Mouse (Mus musculus) CD4-positive helper T cell, adult 2 months (primary cell): Measurements from ENCODE around the gene Hdac11.

Source experiments
- DNase-seq: peaks from one replicate; pipeline ENCODE4 v3.0.0-alpha.2; 2012; ENCODE audit warnings: low read depth, missing footprints, low spot score

The Hdac11 gene

DNA sequence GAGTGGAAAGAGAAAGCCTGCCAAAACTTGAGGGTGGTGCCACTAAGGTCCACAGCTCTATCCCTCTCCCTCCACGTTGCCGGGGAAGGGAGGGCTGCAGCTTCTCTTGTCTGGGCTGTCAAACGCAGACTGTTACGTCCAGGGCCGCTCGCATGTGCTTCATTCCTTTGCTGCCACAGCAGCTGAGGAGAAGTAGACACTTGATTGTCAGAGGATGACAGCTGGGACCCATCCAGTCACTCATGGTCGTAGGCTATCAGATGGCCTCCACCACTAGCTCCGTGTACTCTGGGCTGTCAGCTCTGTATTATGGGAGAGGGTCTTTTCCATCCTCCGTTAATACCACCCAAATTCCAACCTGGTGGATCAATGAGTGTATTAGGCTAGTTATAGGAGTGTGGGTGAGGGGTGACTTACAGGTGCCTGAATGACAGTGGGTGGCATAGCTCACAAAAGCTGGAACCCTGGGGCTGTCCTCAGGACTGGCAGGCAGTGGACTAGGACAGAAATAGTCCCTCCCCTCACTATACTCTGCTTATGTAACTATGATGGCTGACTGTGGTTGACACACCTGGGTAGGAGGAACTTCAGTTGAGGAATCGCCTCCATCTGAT is 19.0 kb upstream of the Hdac11 start:
- no peak for DNase-seq

DNA sequence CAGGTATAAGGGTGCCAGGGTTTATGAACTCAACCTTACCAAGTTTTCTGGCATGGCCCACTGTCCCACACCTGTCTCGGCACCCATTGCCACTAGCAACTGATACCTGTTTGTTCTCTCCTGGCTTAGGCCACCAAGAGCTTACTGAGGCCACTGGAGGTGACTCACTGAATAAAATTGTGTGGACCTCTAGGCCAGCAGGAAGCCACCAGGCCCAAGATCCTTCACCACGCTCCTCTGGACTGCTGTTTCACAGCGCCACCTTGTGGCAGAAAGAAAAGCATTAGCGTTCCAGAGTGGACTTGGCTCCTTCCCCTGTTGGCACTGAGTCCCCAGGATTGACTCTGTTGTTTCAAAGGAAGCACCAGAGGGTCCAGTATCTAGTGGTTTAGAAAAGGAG is 16.6 kb upstream of the Hdac11 start:
- peak; percentile 69 for DNase-seq

DNA sequence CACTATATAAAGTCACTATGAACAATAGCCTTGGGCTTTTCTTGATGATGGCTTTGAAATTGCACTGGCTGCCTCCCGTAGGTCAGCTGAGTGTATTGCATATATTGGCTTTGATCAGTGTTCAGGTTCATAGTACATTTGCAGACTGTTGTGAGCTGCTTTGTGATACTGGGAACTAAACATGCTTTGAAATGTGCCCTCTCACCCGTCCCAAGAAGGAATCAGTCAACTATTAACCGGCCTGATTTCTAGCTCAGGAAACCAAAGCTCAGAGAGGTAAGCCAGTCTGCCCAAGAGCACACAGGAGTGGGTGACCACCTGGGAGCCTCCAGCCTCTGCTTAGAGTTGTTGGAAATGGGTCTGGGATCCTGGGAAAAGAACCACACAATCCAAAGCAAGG is 11.4 kb upstream of the Hdac11 start:
- no peak for DNase-seq

DNA sequence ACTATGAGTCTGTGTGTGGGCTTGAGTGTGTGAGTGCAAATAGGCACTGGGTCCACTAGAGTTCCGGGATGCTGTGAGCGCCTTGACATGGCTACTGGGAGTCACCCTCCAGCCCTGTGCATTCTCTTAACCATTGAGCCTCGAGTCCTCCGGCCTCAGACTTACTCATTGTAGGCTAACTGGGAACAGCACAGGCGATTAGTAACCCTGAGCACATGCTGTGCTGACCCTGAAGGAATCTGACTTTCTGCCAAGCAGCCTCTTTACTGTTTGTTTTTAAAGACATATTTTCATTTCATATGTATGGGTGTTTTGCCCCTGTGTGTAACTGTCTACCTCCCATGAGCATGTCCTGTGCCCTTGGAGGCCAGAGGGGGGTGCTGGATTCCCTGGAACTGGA is 10.9 kb upstream of the Hdac11 start:
- DNase-seq: no peak

DNA sequence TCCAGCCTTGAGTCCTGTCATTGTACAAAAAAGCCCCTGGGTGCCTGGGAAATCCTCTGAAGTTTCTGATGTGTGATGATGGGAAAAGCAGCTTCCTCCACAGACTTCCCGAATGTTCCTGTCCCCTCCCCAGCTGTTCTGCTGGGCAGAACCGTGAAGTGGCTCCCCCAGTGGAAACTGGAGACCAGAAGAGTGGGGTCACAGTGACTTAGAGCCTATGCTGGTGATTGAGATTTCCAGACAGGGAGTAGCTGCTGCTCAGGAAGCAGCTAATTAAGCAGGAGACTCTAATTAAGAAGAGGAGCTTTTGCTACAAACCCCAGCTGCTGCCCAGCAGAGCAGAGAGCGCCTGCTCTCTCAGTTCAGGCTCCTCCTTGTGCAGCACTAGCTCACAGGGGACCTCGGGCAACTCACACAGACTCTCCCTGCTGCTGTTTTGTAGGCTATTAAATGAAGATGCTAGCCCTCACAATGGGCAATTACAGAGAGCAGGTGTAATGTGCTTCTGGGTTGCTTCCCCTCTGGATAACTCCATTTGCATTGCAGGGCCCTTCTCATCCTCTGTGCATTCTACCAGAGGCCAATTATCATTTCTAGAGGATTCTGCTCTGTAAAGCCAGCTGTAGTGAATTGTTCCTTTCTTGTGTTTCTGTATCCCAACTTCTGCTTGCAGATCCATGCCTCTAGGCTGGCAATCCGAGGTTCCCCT is 9.9 kb upstream of the Hdac11 start:
- DNase-seq: no peak

GRCm38 (mm10) chr6:91147152-91147770 is 9.2 kb upstream of the Hdac11 start:
- no peak for DNase-seq

- no peak for DNase-seq
These were observed 3.4 kb upstream of the Hdac11 start for GRCm38 (mm10) chr6:91152892-91153548.

DNA sequence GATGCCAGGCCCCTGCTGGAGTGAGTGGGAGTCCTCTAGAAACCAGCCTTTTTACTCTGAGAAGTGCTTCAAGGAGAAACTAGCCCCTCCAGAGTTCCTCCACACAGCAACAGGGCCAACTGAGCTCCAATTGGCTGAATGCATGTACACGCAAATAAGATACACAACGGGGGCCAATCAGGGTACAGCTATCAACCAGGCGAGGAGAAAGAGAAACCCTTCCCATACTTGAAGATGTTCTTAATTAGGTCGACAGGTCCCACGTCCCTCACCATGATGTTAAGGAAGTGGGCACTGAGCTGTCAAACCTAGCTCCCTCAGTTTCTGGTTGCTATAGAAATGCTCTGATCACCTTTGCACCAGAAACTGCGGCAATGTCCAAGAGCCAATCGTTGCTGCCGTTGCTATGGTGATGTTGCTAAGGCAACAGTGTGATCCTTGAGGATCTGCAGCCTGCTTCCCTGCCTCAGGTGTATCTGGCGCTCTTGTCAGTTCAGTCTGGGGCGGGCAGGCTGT is 2.9 kb upstream of the Hdac11 start:
- peak; percentile 48 for DNase-seq

DNA sequence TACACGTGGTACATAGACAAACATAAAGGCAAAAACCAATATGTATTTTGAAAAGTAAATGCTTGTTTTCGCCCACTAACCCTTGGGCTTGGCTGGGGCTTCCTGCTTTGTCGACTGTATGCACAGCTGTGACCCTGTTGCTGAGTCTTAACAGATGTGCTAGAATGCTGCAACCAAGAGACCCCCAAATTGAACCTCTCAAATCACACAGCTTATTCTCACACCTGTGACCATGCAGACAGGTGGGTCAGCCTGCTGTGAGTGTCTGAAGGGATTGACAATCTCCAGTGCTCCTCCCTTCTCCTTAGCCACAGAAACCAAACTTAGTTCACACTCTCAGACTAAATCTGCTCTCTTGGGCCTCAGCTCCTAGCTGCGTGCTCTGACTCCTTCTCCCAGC is 1.8 kb upstream of the Hdac11 start:
- no peak for DNase-seq

- DNase-seq: no peak
These were observed 1.2 kb upstream of the Hdac11 start for GRCm38 (mm10) chr6:91155286-91155685.

DNA sequence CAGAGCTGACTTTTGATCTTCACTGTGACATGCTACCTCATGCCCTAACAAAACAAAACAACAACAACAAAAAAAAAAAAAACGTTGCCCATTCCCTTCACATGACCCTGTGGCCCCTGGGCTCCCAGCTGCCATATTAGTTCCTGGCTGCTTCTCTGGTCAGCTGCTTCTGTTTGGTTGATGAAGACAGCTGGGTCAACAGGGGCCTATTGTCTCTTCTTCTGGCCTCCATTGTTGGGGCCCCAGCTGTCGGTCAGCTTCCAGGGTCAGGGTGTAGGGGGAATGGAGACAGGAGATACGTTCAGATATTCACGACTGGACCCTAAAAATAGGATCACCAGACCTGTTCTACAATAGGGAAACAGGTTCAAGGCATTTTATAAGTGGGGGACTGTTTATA is 403 bp upstream of the Hdac11 start:
- no peak for DNase-seq

DNA sequence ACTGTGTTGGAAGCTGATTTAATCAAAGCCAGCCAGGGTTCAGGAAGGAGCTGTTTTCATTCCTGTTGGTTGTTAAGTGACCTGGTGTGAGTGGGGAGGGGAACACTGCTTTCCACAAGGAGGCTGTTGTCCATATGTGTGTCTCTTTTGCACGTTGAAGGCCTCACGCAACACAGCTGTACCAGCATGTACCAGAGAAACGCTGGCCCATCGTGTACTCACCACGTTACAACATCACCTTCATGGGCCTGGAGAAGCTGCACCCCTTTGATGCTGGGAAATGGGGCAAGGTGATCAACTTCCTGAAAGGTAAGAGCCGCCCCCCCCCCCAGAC is 739 bp downstream of the Hdac11 start:
- DNase-seq: no peak

DNA sequence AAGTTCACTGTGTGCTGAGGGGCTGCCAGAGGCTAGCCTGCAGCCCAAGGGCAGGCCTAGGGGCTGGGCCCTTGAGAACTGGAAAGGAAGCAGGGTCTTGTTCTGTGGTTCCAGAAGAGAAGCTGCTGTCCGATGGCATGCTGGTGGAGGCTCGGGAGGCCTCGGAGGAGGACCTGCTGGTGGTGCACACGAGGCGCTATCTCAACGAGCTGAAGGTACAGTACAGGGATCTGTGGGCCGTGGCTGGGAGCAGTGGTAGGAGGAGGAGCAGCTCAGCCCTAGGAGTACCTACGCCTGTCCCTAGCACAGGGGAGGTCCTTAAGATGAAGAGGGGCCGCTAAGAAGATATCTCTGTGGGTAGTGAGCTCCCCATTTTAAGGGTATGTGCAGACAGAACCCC is 2.6 kb downstream of the Hdac11 start:
- no peak for DNase-seq

DNA sequence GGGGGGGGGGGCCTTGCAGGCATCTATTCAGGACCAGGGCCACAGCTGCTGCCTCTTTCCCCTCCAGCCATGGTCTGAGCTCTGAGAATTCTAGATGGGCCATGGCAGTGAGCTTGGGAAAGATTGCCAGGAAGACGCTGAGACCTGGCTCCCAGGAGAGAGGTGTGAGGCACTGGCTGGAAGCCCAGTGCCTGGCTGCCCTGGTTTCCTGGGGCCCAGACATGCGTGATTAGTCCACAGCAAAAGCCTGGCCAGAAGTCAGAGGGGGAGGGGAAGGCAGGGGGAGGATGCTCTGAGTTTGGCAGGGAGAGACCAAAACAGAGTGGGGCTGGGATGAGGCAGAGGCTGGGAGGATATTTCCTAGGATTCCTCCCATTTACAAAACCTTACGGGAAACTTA is 3.9 kb downstream of the Hdac11 start:
- DNase-seq: no peak

DNA sequence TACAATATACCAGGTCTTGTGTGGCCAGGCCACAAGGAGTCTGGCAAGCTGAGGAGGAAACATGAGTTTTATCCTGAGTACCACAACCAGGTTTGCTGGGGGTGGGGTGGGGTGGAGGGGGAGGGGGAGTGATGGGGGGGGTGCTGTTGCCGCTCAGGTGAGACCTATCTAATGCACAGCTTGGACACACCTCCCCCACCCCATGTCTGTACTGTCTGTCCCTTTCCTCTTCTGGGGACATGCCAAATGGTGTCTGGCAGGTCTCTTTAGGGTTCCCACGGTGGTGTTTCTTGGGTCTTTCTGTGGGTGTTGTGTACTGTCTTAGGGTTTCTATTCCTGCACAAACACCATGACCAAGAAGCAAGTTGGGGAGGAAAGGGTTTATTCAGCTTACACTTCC is 4.5 kb downstream of the Hdac11 start:
- no peak for DNase-seq

GRCm38 (mm10) chr6:91161506-91162235 is 5.2 kb downstream of the Hdac11 start:
- DNase-seq: no peak

- DNase-seq: no peak
These were observed 5.8 kb downstream of the Hdac11 start for GRCm38 (mm10) chr6:91162314-91162713.

- DNase-seq: no peak
These were observed 6.9 kb downstream of the Hdac11 start for GRCm38 (mm10) chr6:91163195-91163911.

DNA sequence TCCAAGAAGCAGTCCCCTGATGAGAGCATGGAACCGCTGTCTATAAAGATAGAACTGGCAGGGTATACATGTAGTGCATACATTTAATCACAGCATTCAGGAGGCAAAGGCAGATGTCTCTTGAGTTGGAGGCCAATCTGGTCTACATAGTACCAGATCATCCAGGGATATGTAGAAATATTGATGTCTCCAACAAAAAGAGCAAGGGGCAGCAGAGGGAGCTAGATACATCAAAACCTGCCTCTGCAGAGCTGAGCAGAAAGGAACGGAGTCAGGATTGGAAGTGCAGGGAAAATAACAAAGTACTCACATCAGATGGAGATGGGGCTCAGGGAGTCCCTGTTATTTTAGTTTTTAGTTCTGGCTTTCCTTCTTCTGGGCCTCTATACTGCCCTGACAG is 8.1 kb downstream of the Hdac11 start:
- no peak for DNase-seq

- DNase-seq: peak; percentile 48
These were observed 8.7 kb downstream of the Hdac11 start for GRCm38 (mm10) chr6:91165210-91165609.

- DNase-seq: no peak
These were observed 11.4 kb downstream of the Hdac11 start for GRCm38 (mm10) chr6:91167828-91168227.
